Mouse (Mus musculus): ENCODE measurements around the gene Evi2b.

The Evi2b gene

DNA sequence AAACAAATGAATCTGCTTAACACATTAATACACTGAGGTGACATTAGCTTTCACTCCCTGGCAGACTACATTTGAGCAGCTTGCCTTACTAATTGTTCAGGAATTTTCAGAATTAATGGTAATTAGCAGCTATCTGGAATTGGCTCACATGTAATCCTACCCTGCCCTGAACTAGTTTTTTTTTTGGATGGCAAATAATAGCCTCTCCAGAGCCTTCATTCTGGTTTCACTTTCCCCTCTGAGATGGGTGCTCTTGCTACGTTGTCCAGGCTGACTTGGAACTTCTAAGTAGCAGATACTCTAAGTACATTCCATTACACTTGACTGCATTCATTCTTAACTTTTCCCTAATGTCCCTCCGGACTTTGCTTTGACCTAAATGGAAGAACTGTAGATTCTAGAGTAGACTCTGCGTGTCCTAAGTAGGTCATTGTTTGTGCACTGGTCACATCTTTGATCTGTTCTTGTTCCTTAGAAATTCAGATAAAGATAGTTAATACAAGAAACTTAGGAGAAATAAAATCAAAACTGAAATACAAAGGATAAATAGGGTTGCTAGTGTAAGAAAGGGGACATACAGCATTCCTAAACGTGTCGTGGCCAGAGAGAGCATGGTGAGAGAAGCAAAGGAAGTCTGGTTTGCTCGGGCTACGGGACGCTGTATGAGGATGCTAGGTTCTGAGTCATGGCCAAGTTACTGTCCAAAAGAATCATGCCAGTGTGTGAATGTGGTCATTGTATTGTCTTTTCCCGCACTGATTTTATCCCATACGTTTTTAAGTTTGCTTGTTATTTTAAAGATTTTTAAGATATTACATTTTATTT is 28.4 kb downstream of the Evi2b start:
- no peak for TF ChIP-seq GATA4 (IDR thresholded peaks at IDR 0.05; ENCODE audit: insufficient replicate concordance, low read length)

GRCm38 (mm10) chr11:79484721-79485120 is 38.8 kb downstream of the Evi2b start:
- TF ChIP-seq GATA4 (IDR thresholded peaks at IDR 0.05; ENCODE audit: insufficient replicate concordance, low read length), result no peak

DNA sequence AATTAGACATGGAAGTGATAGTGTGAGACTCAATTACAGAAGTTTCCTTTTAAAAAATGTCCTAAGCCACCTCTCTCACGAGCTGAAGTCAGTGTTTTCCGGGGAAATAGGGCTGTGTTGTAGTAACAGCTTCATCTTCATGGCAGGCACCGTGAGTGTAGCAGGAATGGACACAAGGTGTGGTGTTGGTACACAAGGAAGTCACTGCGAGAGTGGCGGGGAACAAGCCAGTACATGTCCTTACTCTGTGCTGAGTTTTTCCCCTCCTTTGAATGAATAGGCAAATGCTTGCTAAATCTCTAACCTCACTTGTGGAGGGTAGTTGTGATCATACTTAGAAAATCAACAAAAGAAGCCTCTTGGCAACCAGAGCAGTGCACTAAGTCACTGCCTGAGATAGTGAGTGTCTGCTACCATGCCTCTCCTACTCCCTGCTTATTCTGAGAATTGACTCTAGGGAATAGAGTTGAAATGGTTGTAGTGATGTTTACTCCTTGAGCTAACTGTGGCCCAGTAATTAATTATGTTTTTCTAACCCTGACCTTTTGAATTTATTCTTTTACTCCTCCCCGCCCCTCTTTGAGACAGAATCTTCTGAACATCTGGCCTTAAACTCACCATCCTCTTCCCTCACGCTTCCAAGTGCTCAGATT is 39.6 kb downstream of the Evi2b start:
- TF ChIP-seq GATA4 (IDR thresholded peaks at IDR 0.05; ENCODE audit: insufficient replicate concordance, low read length), result no peak

- no peak for TF ChIP-seq GATA4 (IDR thresholded peaks at IDR 0.05; ENCODE audit: insufficient replicate concordance, low read length)
Observed at GRCm38 (mm10) chr11:79483392-79483791, 40.2 kb downstream of the Evi2b start.

GRCm38 (mm10) chr11:79468097-79468496 is 55.5 kb downstream of the Evi2b start:
- no peak for TF ChIP-seq GATA4 (IDR thresholded peaks at IDR 0.05; ENCODE audit: insufficient replicate concordance, low read length)
